Mouse (Mus musculus) erythroblast, embryonic 14.5 days (primary cell): ENCODE data around the gene Traf3ip1. TPM values are rescaled to one million over a fixed set of nuclear protein-coding genes. Genes with fewer than 3 reads are reported as not detected.

Source experiments
- H3K27me3 ChIP-seq: 2 replicates; pipeline ENCODE4 v1.6.1; 2012; ENCODE audit warnings: inconsistent platforms; ENCODE audit not compliant: control insufficient read depth
- H3K36me3 ChIP-seq: 2 replicates; pipeline ENCODE4 v1.6.1; 2012; ENCODE audit warnings: mild to moderate bottlenecking, inconsistent platforms; ENCODE audit not compliant: control insufficient read depth
- H3K4me1 ChIP-seq: 2 replicates; pipeline ENCODE4 v1.6.1; 2012; ENCODE audit warnings: inconsistent platforms; ENCODE audit not compliant: control insufficient read depth
- H3K4me3 ChIP-seq: replicated peaks from 2 replicates; pipeline ENCODE3; 2012; ENCODE audit warnings: moderate library complexity, mild to moderate bottlenecking, inconsistent platforms
- H3K9me3 ChIP-seq: 2 replicates; pipeline ENCODE4 v1.6.1; 2012; ENCODE audit warnings: low read length, inconsistent platforms, mixed read lengths; ENCODE audit not compliant: control insufficient read depth
- GATA1 ChIP-seq: IDR thresholded peaks from 2 replicates; pipeline ENCODE4 v1.6.1; 2012; ENCODE audit warnings: low read length, inconsistent platforms, mixed read lengths
- TAL1 ChIP-seq: IDR thresholded peaks from 3 replicates; pipeline ENCODE4 v1.6.1; 2012; ENCODE audit warnings: low read length, inconsistent platforms, mixed read lengths
- polyA plus RNA-seq: library from polyadenylated mRNA; stranded (reverse); fragments of >175 nt; gene quantifications from 2 replicates; pipeline ENCODE4 v1.2.3, GENCODE M21; 2012

The Traf3ip1 gene
- polyA plus RNA-seq, 1 experiment = 0.45 TPM

DNA sequence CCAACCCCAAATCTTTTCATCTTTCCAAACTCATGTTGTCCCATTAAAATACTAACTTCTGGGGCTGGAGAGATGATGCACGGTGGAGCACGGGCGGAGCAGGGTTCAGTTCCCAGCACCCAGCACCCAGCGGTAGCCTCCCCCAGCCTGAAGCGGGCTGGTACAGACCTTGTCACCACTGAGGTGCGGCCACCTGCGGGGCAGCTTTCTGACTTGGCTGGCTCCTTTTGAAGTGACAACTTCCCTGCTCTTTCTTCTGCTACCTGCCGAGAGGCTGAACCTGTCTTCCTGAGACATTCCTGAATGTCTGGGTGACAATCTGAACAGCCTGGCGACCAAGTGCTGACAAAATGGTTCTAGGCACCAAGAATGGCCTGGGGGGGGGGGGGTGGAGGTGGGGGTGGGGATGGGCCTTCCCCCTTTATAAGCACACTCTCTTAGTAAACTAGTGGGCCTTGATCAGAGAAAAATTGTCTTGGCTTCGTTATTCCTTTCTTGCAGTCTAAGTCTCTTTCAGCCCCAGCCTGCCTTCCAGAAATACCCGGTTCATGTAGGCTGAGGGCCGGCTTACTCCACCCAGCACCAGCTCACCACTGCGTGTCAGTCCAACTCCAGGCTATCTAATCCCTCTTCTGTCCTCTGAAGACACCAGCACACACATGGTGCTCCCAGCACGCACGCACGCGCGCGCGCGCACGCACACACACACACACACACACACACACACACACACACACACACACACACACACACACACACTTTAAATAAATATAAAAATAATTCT is 43.5 kb downstream of the Traf3ip1 start:
- no peak overlapping the region for H3K4me3 ChIP-seq
- H3K9me3 ChIP-seq = no peaks in the 10 kb centered on the region
- peaks cover 85% of the 10 kb centered on the region for H3K4me1 ChIP-seq
- H3K36me3 ChIP-seq = peaks cover 32% of the 10 kb centered on the region
- H3K27me3 ChIP-seq = no peaks in the 10 kb centered on the region
- TF ChIP-seq TAL1 (no peak), GATA1 (no peak)

GRCm38 (mm10) chr1:91538570-91538929 is 44.1 kb downstream of the Traf3ip1 start:
- peaks cover 85% of the 10 kb centered on the region for H3K4me1 ChIP-seq

GRCm38 (mm10) chr1:91539246-91539645 is 44.8 kb downstream of the Traf3ip1 start:
- Histone ChIP-seq H3K4me3 (peak overlapping the region; percentile 85), H3K9me3 (no peaks in the 10 kb centered on the region), H3K4me1 (peaks cover 84% of the 10 kb centered on the region), H3K27me3 (no peaks in the 10 kb centered on the region), H3K36me3 (peaks cover 38% of the 10 kb centered on the region)
- no peak for TF ChIP-seq TAL1
- TF ChIP-seq GATA1 = no peak

More at GRCm38 (mm10) chr1:91538570-91538929, 44.1 kb downstream of the Traf3ip1 start:
- no peak for TF ChIP-seq GATA1
- no peak for TF ChIP-seq TAL1
- Histone ChIP-seq H3K36me3 (peaks cover 34% of the 10 kb centered on the region), H3K27me3 (no peaks in the 10 kb centered on the region), H3K9me3 (no peaks in the 10 kb centered on the region), H3K4me3 (peak overlapping the region; percentile 85)

DNA sequence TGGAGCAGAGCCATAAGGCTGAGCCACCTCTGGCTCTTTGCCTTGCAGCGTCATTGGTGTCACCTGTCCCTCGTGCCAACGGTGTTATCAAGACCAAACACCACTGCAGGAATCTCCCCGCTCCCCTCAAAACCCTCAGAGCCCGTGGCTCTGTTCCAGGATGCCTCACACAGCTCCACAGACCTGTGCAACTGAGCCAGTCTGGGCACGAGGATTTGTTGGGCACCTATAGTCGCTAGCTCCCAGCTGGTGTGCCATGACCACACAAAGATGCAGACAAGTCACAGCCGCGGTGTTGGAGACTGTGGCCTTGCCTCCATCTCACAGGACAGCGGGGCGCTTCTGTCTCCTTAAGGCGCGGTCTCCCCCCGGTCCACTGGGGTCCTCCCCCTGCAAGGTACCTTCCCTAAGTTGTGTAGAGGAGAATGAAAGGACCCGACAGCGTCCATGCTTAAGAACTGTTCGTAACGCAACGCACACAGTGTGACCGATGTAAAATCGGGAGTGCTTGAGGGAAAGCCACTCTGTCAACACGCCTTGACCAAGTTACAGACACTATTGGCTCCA is 45.3 kb downstream of the Traf3ip1 start:
- Histone ChIP-seq H3K27me3 (no peaks in the 10 kb centered on the region), H3K4me1 (peaks cover 84% of the 10 kb centered on the region), H3K36me3 (peaks cover 42% of the 10 kb centered on the region), H3K4me3 (peak overlapping the region; percentile 85), H3K9me3 (no peaks in the 10 kb centered on the region)
- TF ChIP-seq GATA1 (peak; percentile 39), TAL1 (0 out of 3 replicates have a peak, but pooled peaks have one; percentile 30)

DNA sequence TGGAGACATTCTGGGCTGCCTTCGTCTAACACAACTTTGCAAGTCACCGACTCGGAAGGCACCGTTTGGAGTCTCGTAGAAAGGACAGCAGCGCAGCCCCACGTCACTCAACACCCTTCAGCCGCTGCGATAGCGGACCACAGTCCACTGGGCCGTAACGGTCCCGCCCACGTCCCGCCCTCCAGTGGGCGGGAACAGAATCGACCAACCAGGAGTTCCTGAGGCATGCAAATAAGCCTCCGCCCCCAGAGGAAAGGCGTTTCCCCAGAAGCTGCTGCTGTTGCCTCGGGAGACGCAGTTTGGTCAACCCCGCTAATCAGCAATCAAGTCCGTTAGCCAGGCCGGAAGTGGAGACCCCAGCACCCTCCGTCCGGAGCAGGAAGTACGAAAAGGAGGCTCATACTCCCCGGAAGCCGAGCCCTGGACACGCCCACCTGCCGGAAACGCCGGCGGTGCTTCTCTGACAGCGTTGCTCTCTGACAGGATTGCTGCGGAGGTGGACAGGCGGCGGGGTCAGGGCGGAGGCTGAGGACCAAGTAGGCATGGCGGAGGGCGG is 45.9 kb downstream of the Traf3ip1 start, which contains the start of gene Asb1:
Gene Asb1, plus strand, starts transcription at position 274 of the 556 bp plus-strand sequence.
- Histone ChIP-seq H3K9me3 (no peaks in the 10 kb centered on the region), H3K4me3 (peak within 1 kb of the TSS; percentile 85), H3K4me1 (peaks cover 84% of the 10 kb centered on the region), H3K36me3 (peaks cover 47% of the 10 kb centered on the region), H3K27me3 (no peaks in the 10 kb centered on the region)
- TF ChIP-seq TAL1 (no peak), GATA1 (peak; percentile 56; the same call in 1 of the 2 replicates)

DNA sequence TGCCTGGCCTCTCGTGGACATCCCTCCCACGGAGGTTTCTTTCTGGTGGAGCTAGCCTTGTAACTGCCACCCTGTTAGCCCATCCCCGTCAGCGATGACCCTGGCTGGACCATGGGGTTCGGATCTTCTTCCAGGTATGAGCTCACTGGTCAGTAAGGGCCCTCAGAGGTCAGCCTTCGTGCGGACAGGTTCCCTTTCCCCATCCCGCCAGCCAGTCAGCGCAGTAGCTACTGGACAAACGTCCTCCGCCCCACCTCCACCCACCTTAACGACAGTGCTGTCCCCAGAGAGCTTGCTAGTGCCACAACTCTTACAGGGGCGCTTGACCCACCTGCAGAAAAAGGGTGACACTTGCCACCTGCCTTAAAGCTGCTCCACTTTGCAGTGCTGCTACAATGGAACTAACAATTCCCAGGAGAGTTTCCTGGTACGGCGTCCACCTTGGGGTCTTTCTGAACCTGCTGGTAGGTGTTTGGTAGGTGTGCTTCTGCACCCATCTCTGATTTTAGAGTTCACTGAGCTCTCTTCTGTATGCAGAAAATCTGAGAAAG is 46.7 kb downstream of the Traf3ip1 start:
- peaks cover 85% of the 10 kb centered on the region for H3K4me1 ChIP-seq
- no peak for TF ChIP-seq TAL1
- no peak for TF ChIP-seq GATA1

GRCm38 (mm10) chr1:91543974-91544373 is 49.5 kb downstream of the Traf3ip1 start:
- Histone ChIP-seq H3K36me3 (peaks cover 74% of the 10 kb centered on the region), H3K4me3 (peak overlapping the region; percentile 85), H3K27me3 (no peaks in the 10 kb centered on the region), H3K4me1 (peaks cover 85% of the 10 kb centered on the region), H3K9me3 (no peaks in the 10 kb centered on the region)
- TF ChIP-seq GATA1 (peak; percentile 65), TAL1 (no peak)

More for the DNA sequence above, 46.7 kb downstream of the Traf3ip1 start:
- peak overlapping the region; percentile 85 for H3K4me3 ChIP-seq
- no peaks in the 10 kb centered on the region for H3K9me3 ChIP-seq
- peaks cover 50% of the 10 kb centered on the region for H3K36me3 ChIP-seq
- H3K27me3 ChIP-seq = no peaks in the 10 kb centered on the region

DNA sequence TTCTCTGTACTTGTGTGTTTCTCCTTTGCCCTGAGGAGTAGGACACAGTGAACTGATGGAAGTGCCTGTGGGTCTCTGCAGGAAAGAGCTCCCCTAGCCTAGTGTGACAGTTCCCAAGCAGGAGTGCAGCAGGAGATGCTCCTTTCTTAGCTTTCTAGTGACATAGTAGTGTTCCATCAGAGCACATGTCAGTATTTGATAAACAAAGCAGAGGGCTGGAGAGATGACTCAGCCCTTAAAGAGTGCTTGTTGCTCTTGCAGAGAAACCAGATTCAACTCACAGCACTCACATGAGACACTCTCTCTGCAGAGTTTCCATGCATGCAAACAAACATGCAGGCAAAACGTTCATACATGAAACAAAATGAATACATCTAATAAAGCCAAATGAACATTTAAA is 50.8 kb downstream of the Traf3ip1 start:
- no peaks in the 10 kb centered on the region for H3K27me3 ChIP-seq
- TF ChIP-seq GATA1 (no peak), TAL1 (peak; percentile 25; the same call in 1 of the 3 replicates)
- H3K9me3 ChIP-seq = no peaks in the 10 kb centered on the region
- peaks cover 87% of the 10 kb centered on the region for H3K36me3 ChIP-seq
- peaks cover 77% of the 10 kb centered on the region for H3K4me1 ChIP-seq
- H3K4me3 ChIP-seq = peak overlapping the region; percentile 85

DNA sequence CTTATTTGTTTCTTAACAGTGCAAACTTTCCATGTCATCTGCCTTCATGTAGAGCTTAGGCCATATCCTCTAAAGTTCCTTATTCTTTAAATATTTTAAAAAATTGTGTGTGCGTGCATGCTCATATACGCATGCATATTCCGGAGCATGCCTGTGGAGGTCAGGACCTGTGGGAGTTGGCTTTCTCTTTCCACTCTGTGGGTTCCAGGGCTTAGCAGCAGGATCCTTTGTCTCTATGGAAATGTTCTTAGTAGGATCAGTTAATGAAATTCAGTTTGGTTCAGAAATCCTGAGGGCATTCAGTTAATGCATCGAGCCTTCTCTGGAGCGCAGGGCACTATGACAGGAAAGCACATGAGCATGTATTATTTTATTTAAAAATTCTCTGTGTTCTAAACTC is 53.1 kb downstream of the Traf3ip1 start:
- Histone ChIP-seq H3K4me3 (no peak overlapping the region), H3K4me1 (peaks cover 62% of the 10 kb centered on the region), H3K27me3 (no peaks in the 10 kb centered on the region), H3K9me3 (no peaks in the 10 kb centered on the region), H3K36me3 (peaks cover 93% of the 10 kb centered on the region)
- TF ChIP-seq GATA1 (no peak), TAL1 (no peak)
